Mouse (Mus musculus): Measurements from ENCODE around the gene Astn2. TPM values are rescaled to one million over a fixed set of nuclear protein-coding genes. Genes with fewer than 3 reads are reported as not detected.

The Astn2 gene
- under 1 TPM; 0.52 to 0.84 TPM for total RNA-seq (2021)
- long read RNA-seq, experiment 1, partial matches to known transcripts: 0 of 14 reads
- long read RNA-seq, experiment 1, other reads (novel, unspliced or antisense): 14 of 14 reads
- long read RNA-seq, experiment 2, partial matches to known transcripts: 0 of 18 reads
- long read RNA-seq, experiment 2, other reads (novel, unspliced or antisense): 18 of 18 reads

DNA sequence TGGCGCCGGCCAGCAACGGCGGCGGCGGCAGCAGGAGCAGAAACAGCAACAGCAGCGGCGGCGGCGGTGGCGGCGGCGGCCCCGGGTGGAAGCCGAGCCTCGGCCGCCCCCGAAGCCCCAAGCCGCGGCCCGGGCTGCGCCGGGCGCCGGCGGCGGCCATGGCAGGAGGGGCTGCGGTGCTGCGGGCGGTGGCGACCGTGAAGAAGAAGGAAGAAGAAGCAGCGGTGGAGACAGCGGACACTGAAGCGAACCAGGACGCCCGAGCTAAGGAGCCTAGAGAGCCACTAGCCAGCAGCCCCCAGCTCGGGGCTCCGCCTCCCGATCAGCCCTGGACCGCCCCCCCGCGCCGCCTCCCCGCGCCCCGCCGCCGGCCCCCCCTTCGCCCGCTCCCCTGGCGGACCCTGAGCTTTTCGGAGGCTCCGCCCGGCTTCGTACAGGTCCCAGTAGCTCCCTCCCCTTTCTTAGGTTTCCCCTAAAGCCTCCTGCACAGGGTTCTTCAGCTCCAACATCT is at the start of gene Astn2:
Astn2 (minus strand) TSS at position 411 of the 511 bp plus-strand sequence.
- intact Hi-C loops (cut with DNase I): no loop called here
- no peak for DNase-seq

DNA sequence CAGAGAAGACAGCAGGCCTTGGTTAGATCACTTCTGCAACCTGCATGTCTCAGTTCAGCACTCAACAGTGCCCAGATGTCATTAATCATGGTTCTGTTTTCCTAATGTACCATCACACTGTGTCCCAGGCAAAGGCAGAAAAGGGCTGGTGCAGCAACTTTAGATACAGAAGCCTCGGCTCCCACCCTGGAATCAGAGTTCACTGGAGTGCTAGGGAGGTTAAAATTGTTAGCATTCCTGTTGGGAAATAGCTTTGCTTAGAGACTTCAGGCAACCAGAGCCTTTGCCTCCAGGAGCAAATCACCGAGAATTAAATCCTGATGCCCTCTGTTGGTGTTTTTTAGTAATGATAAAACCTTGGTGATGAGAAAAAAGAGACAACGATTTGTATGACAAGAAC is 45.7 kb upstream of the Astn2 start:
- DNase-seq: no peak
- intact Hi-C loops (cut with DNase I): no loop called here

GRCm38 (mm10) chr4:66431256-66431655 is 26.8 kb upstream of the Astn2 start:
- intact Hi-C loops (cut with DNase I): no loop called here
- no peak for DNase-seq

- intact Hi-C loops (cut with DNase I): no loop called here
- peak; percentile 19 to 26 for DNase-seq
Measured at GRCm38 (mm10) chr4:66425804-66426203, 21.4 kb upstream of the Astn2 start.

GRCm38 (mm10) chr4:66414778-66415177 is 10.4 kb upstream of the Astn2 start:
- no peak for DNase-seq
- intact Hi-C loops (cut with DNase I): no loop called here

- intact Hi-C loops (cut with DNase I): no loop called here
- no peak for DNase-seq
Measured at GRCm38 (mm10) chr4:66405086-66405485, 675 bp upstream of the Astn2 start.

DNA sequence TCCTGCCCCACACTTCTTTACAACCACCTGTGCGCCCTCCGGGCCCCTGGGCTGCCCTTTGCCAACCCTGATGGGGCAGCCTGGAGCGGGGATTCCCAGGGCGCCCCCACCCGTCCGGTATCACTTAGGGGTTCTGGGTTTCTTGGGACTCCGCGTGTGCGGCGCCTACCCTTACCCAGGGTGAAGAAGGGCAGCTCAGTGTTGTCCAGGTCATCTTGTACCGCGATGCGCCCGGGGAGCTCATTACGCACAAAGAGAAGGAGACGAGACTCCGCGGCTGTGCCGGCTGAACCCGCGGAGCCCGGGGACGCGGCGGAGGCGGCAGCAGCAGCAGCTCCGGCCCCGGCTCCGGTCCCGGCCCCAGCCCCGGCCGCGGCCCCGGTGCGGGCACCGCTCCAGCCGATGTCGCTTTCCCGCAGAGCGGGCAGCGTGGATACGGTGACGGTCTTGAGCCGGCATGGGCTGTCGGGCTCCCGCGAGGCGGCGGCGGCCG is 657 bp downstream of the Astn2 start:
- DNase-seq: no peak
- intact Hi-C loops (cut with DNase I): no loop called here

- no peak for DNase-seq
- intact Hi-C loops (cut with DNase I): no loop called here
Measured at GRCm38 (mm10) chr4:66403116-66403707, 1.2 kb downstream of the Astn2 start.

- DNase-seq: no peak
- intact Hi-C loops (cut with DNase I): no loop called here
Measured at GRCm38 (mm10) chr4:66402611-66403010, 1.8 kb downstream of the Astn2 start.

GRCm38 (mm10) chr4:66401186-66401681 is 3.2 kb downstream of the Astn2 start:
- DNase-seq: no peak
- intact Hi-C loops (cut with DNase I): no loop called here

DNA sequence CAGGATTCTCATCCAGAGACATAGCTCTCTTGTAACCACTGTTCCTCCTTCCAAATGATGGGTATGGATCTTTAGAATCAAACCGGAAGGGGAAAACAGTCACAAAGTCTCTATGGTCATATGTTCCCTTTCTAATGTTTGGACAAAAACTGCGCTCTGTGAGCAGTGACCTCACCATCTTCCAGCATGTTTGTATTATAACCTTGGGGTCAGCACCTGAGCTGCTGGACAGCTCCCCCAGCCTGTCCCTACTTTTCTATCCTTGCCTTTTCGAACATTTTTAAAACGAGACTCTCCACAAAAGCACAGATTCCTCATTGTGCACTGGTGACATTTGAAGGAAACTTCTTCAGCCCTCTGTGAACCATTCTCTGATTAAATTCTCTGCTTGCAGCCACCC is 5.3 kb downstream of the Astn2 start:
- intact Hi-C loops (cut with DNase I): no loop called here
- no peak for DNase-seq

- no peak for DNase-seq
Measured at GRCm38 (mm10) chr4:66397216-66397615, 7.2 kb downstream of the Astn2 start.

GRCm38 (mm10) chr4:66393294-66393693 is 11.1 kb downstream of the Astn2 start:
- no peak for DNase-seq
- intact Hi-C loops (cut with DNase I): no loop called here

More at GRCm38 (mm10) chr4:66397216-66397615, 7.2 kb downstream of the Astn2 start:
- intact Hi-C loops (cut with DNase I): no loop called here

DNA sequence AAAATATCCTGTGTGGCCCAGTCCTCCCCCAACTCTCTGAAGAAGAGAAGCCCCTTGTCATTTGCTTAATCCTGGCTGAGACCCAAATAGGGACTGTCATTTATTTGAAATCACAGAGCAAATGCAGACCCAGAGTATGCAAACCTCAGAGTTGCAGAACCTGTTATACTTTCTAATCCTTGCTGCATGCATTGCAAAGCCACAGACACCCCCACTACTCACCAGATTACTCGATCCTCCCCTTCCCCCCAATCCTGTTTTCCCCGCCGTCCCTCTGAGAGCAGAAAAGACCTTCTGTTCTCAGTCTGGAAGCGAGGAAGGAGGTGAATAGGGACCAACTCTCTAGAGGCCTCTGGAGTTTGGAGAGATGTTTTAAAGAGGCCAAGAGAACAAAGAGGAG is 13.9 kb downstream of the Astn2 start:
- DNase-seq: no peak
- intact Hi-C loops (cut with DNase I): no loop called here

GRCm38 (mm10) chr4:66378586-66378985 is 25.8 kb downstream of the Astn2 start:
- intact Hi-C loops (cut with DNase I): no loop called here
- no peak for DNase-seq

GRCm38 (mm10) chr4:66370557-66371071 is 33.8 kb downstream of the Astn2 start:
- no peak for DNase-seq
- intact Hi-C loops (cut with DNase I): no loop called here

DNA sequence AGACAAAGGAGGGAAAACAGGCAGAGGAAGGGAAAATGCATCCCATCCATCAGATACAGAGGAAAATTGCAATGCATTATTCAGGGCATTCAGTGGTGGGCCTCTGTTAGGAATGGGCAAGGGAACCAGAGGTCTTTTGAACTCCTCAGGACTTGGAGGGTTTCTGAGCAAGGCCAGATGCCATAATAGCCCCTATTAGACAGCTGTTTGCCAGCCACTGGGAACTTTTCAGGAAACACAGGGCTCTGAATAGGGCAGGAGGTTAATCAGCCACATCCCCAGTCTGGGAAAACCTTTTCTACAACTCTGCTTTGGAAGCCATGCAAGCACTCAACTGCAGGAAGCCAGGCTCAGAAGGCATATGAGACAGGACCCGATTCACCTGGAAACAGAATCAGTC is 38.9 kb downstream of the Astn2 start:
- no peak for DNase-seq
- intact Hi-C loops (cut with DNase I): no loop called here

DNA sequence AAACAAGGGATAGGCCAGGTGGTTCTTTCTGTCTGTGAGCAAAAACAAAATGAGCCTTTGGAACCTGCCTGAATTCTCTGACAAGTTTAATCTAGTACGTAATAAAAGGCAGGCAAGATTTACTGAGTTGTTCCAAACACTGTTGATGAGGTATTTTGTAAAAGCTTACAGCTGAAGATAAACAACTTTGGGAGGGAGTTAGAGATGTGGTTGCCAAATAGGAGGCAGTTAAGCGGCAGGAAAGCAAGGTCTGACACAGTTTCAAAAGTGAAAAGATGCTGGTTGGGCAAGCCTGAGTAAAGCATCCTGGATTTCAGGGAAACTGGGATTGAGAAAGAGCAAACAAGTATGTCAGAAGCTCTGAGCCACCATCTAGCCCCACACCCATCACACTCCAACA is 59.8 kb downstream of the Astn2 start:
- no peak for DNase-seq
- intact Hi-C loops (cut with DNase I): no loop called here

DNA sequence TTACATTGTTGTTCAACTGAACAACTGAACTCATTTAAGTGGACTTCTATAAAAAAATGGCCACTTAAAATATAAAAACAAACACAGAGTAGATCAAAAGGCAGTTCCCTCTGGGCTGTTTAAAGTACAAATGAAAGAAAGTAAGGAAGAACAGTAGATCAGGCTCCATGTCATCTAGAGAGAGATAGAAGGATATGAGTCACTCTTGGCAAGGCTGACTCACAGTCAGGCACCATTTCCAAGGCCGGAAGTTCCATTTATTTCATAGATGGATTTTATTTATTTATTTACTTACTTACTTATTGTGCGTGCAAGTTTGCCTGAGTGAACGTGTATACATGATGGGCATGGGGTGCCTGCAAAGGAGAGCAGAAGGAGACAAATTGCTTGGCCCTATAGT is 67.0 kb downstream of the Astn2 start:
- DNase-seq: no peak
- intact Hi-C loops (cut with DNase I): no loop called here

DNA sequence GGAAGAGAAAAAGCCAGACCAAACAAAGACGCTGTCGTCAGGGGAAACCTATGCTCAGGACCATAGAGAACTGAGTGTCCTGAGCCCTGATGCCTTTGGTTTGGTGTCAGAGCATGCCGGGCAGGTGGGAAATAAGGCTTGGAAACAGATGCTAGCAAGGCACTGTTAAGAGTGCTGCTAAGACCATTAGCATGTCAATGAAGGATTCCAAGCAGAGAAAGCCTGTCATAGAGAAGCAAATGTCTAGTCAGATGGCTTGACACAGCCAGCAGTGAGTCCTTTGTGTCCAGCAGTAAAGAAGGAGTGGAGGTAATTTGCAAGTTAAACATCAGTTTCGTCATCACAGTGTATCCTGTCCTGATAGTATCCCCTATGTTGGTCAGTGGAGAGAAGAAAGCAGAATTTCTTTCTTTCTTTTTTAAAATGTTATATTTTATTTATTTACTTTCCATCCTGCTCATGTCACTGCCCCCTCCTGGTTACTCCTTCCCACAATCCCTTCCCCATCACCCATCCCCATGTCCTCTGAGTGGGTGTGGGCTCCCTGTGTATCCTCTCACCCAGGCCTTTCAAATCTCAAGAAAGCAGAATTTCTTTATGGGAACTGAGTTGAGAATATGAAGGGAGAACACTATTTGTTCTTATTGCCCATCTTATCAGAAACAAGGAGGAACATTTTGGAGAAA is 73.7 kb downstream of the Astn2 start:
- intact Hi-C loops (cut with DNase I): no loop called here
- DNase-seq: no peak

GRCm38 (mm10) chr4:66321051-66321450 is 83.4 kb downstream of the Astn2 start:
- no peak for DNase-seq
- intact Hi-C loops (cut with DNase I): no loop called here
